In the genomic region with DNA sequence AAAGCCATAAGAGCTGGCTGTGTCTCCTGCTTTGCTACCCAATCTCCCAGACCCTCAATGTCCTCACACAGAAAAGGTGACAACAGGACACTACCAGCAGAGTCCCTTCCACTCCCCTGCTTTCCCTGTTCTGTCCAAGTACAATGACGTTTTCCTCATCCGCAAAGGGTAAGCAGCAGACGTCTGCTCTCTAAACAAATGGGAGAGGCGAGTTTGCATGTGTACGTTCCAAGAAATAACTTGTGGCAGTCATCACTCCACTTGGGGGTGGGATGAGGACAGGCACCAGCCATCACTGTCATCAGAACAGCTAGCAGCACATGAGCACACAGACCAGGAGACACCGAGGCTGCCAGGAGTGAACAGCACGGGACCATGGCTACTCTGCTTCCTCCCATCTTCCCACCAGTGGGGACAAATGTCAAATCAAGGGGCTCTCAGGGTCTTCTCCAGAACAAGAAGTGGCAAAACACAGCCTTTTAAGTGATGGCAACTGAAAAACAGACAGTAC, we compare ENCODE assay signal across 29 mouse cellular contexts. TPM values are rescaled to one million over a fixed set of nuclear protein-coding genes. Genes with fewer than 3 reads are reported as not detected.
DNase-seq lines count a peak whose midpoint lies in the region; ATAC-seq and TF ChIP-seq lines count a peak whose summit lies in the region.
"Had no signal": no experiment of that assay in that cellular context is flagged by ENCODE, and none has a peak within 500 bp of the region (broad histone marks: within the 10 kb centered on the region; RNA-seq: fewer than 3 reads in every experiment).

No protein-coding gene starts in this region.

- 0 out of 2 replicates have a peak overlapping the region, but pooled peaks have one; percentile 14 for H3K4me2 ChIP-seq in heart, embryonic 12.5 days
- no peak overlapping the region for H3K4me2 ChIP-seq in lung, embryonic 14.5 days
- no peak overlapping the region for H3K4me2 ChIP-seq in lung, embryonic 16.5 days (ENCODE audit: low read depth, low read length)
- H3K4me2 ChIP-seq: embryonic facial prominence, embryonic 15.5 days; liver, embryonic 11.5 days; neural tube, embryonic 15.5 days; stomach, embryonic 15.5 days had no signal

- no peaks in the 10 kb centered on the region for H3K9me3 ChIP-seq in heart, embryonic 12.5 days (replicated peaks)
- H3K9me3 ChIP-seq in lung, embryonic 14.5 days (ENCODE audit: low read depth, low read length): no peaks in the 10 kb centered on the region
- no peaks in the 10 kb centered on the region for H3K9me3 ChIP-seq in lung, embryonic 16.5 days (ENCODE audit: control insufficient read depth, low read length)
- H3K9me3 ChIP-seq: embryonic facial prominence, embryonic 15.5 days; hindbrain, embryonic 10.5 days; neural tube, embryonic 15.5 days; stomach, embryonic 15.5 days had no signal

- no peak for TF ChIP-seq CTCF in lung, embryonic 14.5 days (IDR thresholded peaks at IDR 0.05; ENCODE audit: low read depth)
- TF ChIP-seq CTCF in lung, adult 2 months (IDR thresholded peaks at IDR 0.05; ENCODE audit: insufficient read depth, low read length): no peak

- no peak overlapping the region for H3K9ac ChIP-seq in heart, embryonic 12.5 days
- no peak overlapping the region for H3K9ac ChIP-seq in lung, embryonic 14.5 days
- H3K9ac ChIP-seq in lung, embryonic 16.5 days (ENCODE audit: low read length): no peak overlapping the region
- H3K9ac ChIP-seq: embryonic facial prominence, embryonic 15.5 days; neural tube, embryonic 15.5 days; stomach, embryonic 15.5 days had no signal

- 40% methylated on average over 7 of the region's 7 CpGs for WGBS in heart, embryonic 12.5 days
- whole genome bisulfite sequencing in lung, embryonic 14.5 days: 33% methylated on average over 7 of the region's 7 CpGs
- WGBS in lung, adult 2 months: 42% methylated on average over 7 of the region's 7 CpGs
- WGBS in lung, embryonic 16.5 days: 35% methylated on average over 7 of the region's 7 CpGs

- no peaks in the 10 kb centered on the region for H3K36me3 ChIP-seq in heart, embryonic 12.5 days
- no peaks in the 10 kb centered on the region for H3K36me3 ChIP-seq in lung, embryonic 14.5 days (ENCODE audit: insufficient read depth)
- no peaks in the 10 kb centered on the region for H3K36me3 ChIP-seq in lung, embryonic 16.5 days (ENCODE audit: control insufficient read depth, insufficient read depth, low read length)
- H3K36me3 ChIP-seq: embryonic facial prominence, embryonic 15.5 days; G1E; hindbrain, embryonic 10.5 days; neural tube, embryonic 15.5 days; stomach, embryonic 15.5 days had no signal

- TF ChIP-seq POLR2A in lung, adult 2 months (IDR thresholded peaks at IDR 0.05; ENCODE audit: borderline replicate concordance, extremely low read depth, low read depth, low read length): no peak

- ATAC-seq in heart, embryonic 12.5 days (ENCODE audit: insufficient number of reproducible peaks, low FRiP score): no peak
- no peak; the same call in 1 of the 2 replicates for ATAC-seq in lung, embryonic 14.5 days (ENCODE audit: insufficient read depth)
- ATAC-seq in lung, embryonic 16.5 days (ENCODE audit: low read depth): peak; percentile 39
- ATAC-seq: forebrain, embryonic 16.5 days; hindbrain, postnatal 0 days; intestine, embryonic 16.5 days; Patski had no signal

- no peak overlapping the region for H3K27ac ChIP-seq in heart, embryonic 12.5 days (ENCODE audit: poor library complexity, severe bottlenecking)
- no peak overlapping the region for H3K27ac ChIP-seq in lung, embryonic 14.5 days (ENCODE audit: low read depth)
- no peak overlapping the region for H3K27ac ChIP-seq in lung, embryonic 16.5 days (ENCODE audit: low read length)
- H3K27ac ChIP-seq: embryonic facial prominence, embryonic 15.5 days; hindbrain, embryonic 10.5 days; hindbrain, postnatal 0 days; layer of hippocampus, adult 2 months; neural tube, embryonic 15.5 days; stomach, embryonic 15.5 days had no signal

- H3K4me3 ChIP-seq in heart, embryonic 12.5 days: no peak overlapping the region
- no peak overlapping the region for H3K4me3 ChIP-seq in lung, embryonic 14.5 days (ENCODE audit: low read depth, low read length)
- H3K4me3 ChIP-seq in lung, adult 2 months (replicated peaks; ENCODE audit: extremely low read depth, low read depth, low read length): no peak overlapping the region
- no peak overlapping the region for H3K4me3 ChIP-seq in lung, embryonic 16.5 days (ENCODE audit: low read length)
- H3K4me3 ChIP-seq: embryonic facial prominence, embryonic 15.5 days; hindbrain, embryonic 10.5 days; layer of hippocampus, adult 2 months; neural tube, embryonic 15.5 days; stomach, embryonic 15.5 days had no signal

- H3K27me3 ChIP-seq in heart, embryonic 12.5 days (replicated peaks): no peaks in the 10 kb centered on the region
- peaks cover 7% of the 10 kb centered on the region; the same call in 1 of the 2 replicates for H3K27me3 ChIP-seq in lung, embryonic 14.5 days (ENCODE audit: insufficient read depth, low read length)
- peaks cover 3% of the 10 kb centered on the region; the same call in 1 of the 2 replicates for H3K27me3 ChIP-seq in lung, embryonic 16.5 days (ENCODE audit: control insufficient read depth, insufficient read depth, low read depth, low read length)
- H3K27me3 ChIP-seq: CH12.LX; embryonic facial prominence, embryonic 15.5 days; Patski; stomach, embryonic 15.5 days had no signal

- H3K4me1 ChIP-seq in heart, embryonic 12.5 days (replicated peaks): peaks cover 57% of the 10 kb centered on the region
- H3K4me1 ChIP-seq in lung, embryonic 14.5 days (ENCODE audit: insufficient read depth): peaks cover 7% of the 10 kb centered on the region; the same call in 1 of the 2 replicates
- H3K4me1 ChIP-seq in lung, adult 2 months (ENCODE audit: control insufficient read depth, insufficient read depth, low read length): peaks cover 24% of the 10 kb centered on the region
- peaks cover 6% of the 10 kb centered on the region; the same call in 1 of the 2 replicates for H3K4me1 ChIP-seq in lung, embryonic 16.5 days (replicated peaks; ENCODE audit: control insufficient read depth, insufficient read depth, low read length)

- DNase-seq in heart, adult 8-10 months (ENCODE audit: low spot score): no peak
- peak; percentile 54 for DNase-seq in lung, embryonic 14.5 days
- DNase-seq in lung, adult 2 months: no peak
- peak; percentile 52 for DNase-seq in lung, postnatal 36 days
- DNase-seq in right cerebral cortex, postnatal 25 days: no peak
- DNase-seq: adrenal gland, adult 2 months; B cell, adult 2 months; cerebellum, adult 11 months; cerebellum, adult 9-11 months; kidney, adult 9 months; layer of hippocampus, postnatal 36 days; right cerebral cortex, adult 18-20 months; thymus, postnatal 36 days had no signal

RNA-seq across cellular contexts. Expression of a gene that starts 7.0 kb away (rescaled TPM):
- polyA plus RNA-seq in heart, embryonic 12.5 days (2016; fragmentation: Nextera tagmentation; extraction: Ambion mirVana): 23.8 and 27.1 TPM in 2 replicates
- 10 to 100 TPM in 2 of 4 experiments, 1 to 10 TPM in 2; 8.7 to 17.3 (median 10.7) TPM for total RNA-seq in heart, adult 8-10 months (2022)
- polyA plus RNA-seq in lung, embryonic 14.5 days (2014; fragmentation: Nextera tagmentation; extraction: Ambion mirVana): 4.9 and 7.9 TPM in 2 replicates
- 131 and 170 TPM in 2 replicates for polyA plus RNA-seq in lung, adult 2 months (2012; rRNA removed)
- polyA plus RNA-seq in lung, embryonic 16.5 days (2015; fragmentation: Nextera tagmentation; extraction: Ambion mirVana): 6.2 and 9.0 TPM in 2 replicates
- total RNA-seq: CH12.LX; common myeloid progenitor, adult 5-6 weeks; megakaryocyte-erythroid progenitor cell, adult 5-6 weeks had no signal
- polyA plus RNA-seq: G1E had no signal

Comparison
In these comparisons a context has a peak if more than half of its experiments do, and no peak if none do; other contexts are left out.
1. DNase-seq: peak in lung, embryonic 14.5 days (single experiment) and lung, postnatal 36 days (single experiment); none in heart, adult 8-10 months (single experiment), lung, adult 2 months (single experiment) and right cerebral cortex, postnatal 25 days (single experiment).